Mouse (Mus musculus) E14TG2a.4 (cell line): ENCODE results near the gene Itgb1.

Experiments used
- CTCF ChIP-seq: conservative IDR thresholded peaks from 2 replicates; pipeline ENCODE4 v1.5.1; 2014; ENCODE audit warnings: low read length
- NANOG ChIP-seq: IDR thresholded peaks from 2 replicates; pipeline ENCODE4 v1.6.1; 2014; ENCODE audit warnings: borderline replicate concordance, low read length, mixed read lengths
- POU5F1 ChIP-seq: IDR thresholded peaks from 2 replicates; pipeline ENCODE4 v1.6.1; 2014; ENCODE audit warnings: low read length, borderline replicate concordance

- TF ChIP-seq CTCF, result no peak
- TF ChIP-seq NANOG, result no peak
- TF ChIP-seq POU5F1, result no peak
Observed at GRCm38 (mm10) chr8:128672950-128673349, 12.5 kb upstream of the Itgb1 start.
